Mouse (Mus musculus): Measurements from ENCODE around the gene Aak1. TPM values are rescaled to one million over a fixed set of nuclear protein-coding genes. Genes with fewer than 3 reads are reported as not detected.

Gene Aak1
- total and polyA plus RNA-seq, 3 experiments, result 2.8 to 21.0 (median 7.1) TPM

DNA sequence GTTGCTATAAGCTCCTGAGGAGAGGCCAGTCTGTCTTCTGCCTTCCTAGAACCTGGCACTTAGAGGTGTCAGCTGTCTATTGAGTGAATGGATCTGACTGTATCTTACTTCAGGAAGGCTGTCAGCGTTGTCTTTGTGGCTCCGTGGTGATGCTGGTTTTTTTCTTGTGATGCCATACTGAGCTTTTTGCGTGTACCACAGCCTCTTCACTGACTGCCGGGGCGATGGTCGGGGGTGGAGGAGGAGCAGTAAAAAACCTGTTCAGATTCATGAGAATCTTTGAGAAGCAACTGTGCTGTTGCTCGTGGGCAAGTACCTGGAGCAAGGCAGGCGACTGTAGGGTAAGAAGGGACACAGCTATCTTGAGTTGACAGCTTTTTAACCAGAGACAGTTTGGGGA, 169.6 kb downstream of the Aak1 start:
- Histone ChIP-seq H3K27me3 (replicated peaks) (no peaks in the 10 kb centered on the region), H3K27ac (ENCODE audit: insufficient read depth, low read depth) (no peak overlapping the region), H3K9me3 (replicated peaks; ENCODE audit: low read length) (peaks cover 11% of the 10 kb centered on the region), H3K79me2 (replicated peaks; ENCODE audit: control insufficient read depth, extremely low read depth, insufficient read depth, poor library complexity, severe bottlenecking) (no peaks in the 10 kb centered on the region), H3K36me3 (replicated peaks in 1 of 2; ENCODE audit: control insufficient read depth in 1 of 2, insufficient read depth in 1 of 2, low read length in 1 of 2) (peaks cover 60 to 84% of the 10 kb centered on the region in 2 experiments), H3K9ac (ENCODE audit: insufficient read depth, low read depth) (no peak overlapping the region), H3K4me3 (replicated peaks in 1 of 3; ENCODE audit: low read depth in 2 of 3, low read length in 2 of 3, poor library complexity in 1 of 3) (no peak overlapping the region), H3K4me1 (ENCODE audit: control insufficient read depth in 1 of 2, insufficient read depth in 2 of 2) (no peaks in the 10 kb centered on the region), H3K4me2 (ENCODE audit: insufficient read depth, low read depth, poor library complexity, severe bottlenecking) (no peak overlapping the region)
- TF ChIP-seq POLR2AphosphoS2 (IDR thresholded peaks at IDR 0.05; ENCODE audit: low read depth, low read length) (no peak), ZMIZ1 (IDR thresholded peaks at IDR 0.05; ENCODE audit: low read depth, low read length) (no peak), NELFE (IDR thresholded peaks at IDR 0.05; ENCODE audit: low read depth, low read length) (no peak), MAX (IDR thresholded peaks at IDR 0.05; ENCODE audit: low read length) (no peak), ZC3H11A (IDR thresholded peaks at IDR 0.05; ENCODE audit: low read depth, low read length) (no peak), ZKSCAN1 (IDR thresholded peaks at IDR 0.05; ENCODE audit: borderline replicate concordance, low read depth, low read length) (no peak), E2F4 (IDR thresholded peaks at IDR 0.05; ENCODE audit: insufficient replicate concordance, low read depth, low read length) (no peak), SMC3 (IDR thresholded peaks at IDR 0.05; ENCODE audit: low read depth, low read length) (no peak), BHLHE40 (IDR thresholded peaks at IDR 0.05; ENCODE audit: low read depth, low read length) (no peak), RAD21 (IDR thresholded peaks at IDR 0.05; ENCODE audit: low read depth, low read length) (no peak), UBTF (IDR thresholded peaks at IDR 0.05; ENCODE audit: low read depth, low read length) (no peak), JUND (conservative IDR thresholded peaks at IDR 0.05; ENCODE audit: low read depth, low read length) (no peak), MAFK (IDR thresholded peaks at IDR 0.05; ENCODE audit: insufficient replicate concordance, low read length) (no peak), TBP (conservative IDR thresholded peaks at IDR 0.05; ENCODE audit: low read depth, low read length) (no peak), CHD2 (IDR thresholded peaks at IDR 0.05; ENCODE audit: low read length) (no peak), SIN3A (IDR thresholded peaks at IDR 0.05; ENCODE audit: low read length) (no peak), TCF12 (IDR thresholded peaks at IDR 0.05; ENCODE audit: low read depth, low read length) (no peak), ELF1 (IDR thresholded peaks at IDR 0.05; ENCODE audit: low read depth, low read length) (no peak), USF1 (IDR thresholded peaks at IDR 0.05; ENCODE audit: low read depth, low read length) (no peak)
- dilution Hi-C loops (cut with MboI; ENCODE audit: extremely low pct_ligation_motif_present, extremely low pct_unique_long_range_greater_than_20kb, low sequenced_read_pairs), result no loop called here
- no peak for DNase-seq (ENCODE audit: extremely low read depth)
- in situ Hi-C loops (cut with MboI; ENCODE audit: low pct_ligation_motif_present, low pct_unique_long_range_greater_than_20kb, low sequenced_read_pairs), result no loop called here

DNA sequence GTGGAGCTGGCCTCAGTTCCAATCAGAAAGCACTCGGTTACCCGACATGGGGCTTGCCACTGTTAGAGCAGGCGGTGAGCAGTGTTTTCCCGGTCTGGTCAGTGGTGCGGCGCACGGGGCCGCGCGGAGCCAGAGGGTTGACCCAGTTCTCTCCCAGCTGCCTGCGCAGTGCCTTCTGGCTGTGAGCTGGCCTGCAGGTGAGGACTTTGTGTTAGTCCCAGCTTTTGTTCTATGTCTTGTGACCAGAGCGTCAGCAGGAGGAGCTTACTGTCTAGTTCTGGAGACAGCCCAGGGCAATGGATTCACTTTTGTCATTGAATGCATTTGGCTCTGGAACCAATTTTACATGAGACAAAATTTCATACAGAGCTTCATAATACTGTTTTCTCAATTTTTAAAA, 172.5 kb downstream of the Aak1 start:
- DNase-seq (ENCODE audit: extremely low read depth), result no peak
- H3K4me3 ChIP-seq (replicated peaks in 1 of 3; ENCODE audit: low read depth in 2 of 3, low read length in 2 of 3, poor library complexity in 1 of 3), result no peak overlapping the region
- no peak overlapping the region for H3K4me2 ChIP-seq (ENCODE audit: insufficient read depth, low read depth, poor library complexity, severe bottlenecking)
- no peak overlapping the region for H3K9ac ChIP-seq (ENCODE audit: insufficient read depth, low read depth)
- TF ChIP-seq MYC (IDR thresholded peaks at IDR 0.05; ENCODE audit: low read depth, low read length), result no peak
- no peak for TF ChIP-seq RCOR1 (conservative IDR thresholded peaks at IDR 0.05; ENCODE audit: low read depth, low read length)
- in situ Hi-C loops (cut with MboI; ENCODE audit: low pct_ligation_motif_present, low pct_unique_long_range_greater_than_20kb, low sequenced_read_pairs), result no loop called here
- H3K27ac ChIP-seq (ENCODE audit: insufficient read depth, low read depth), result no peak overlapping the region
- H3K79me2 ChIP-seq (replicated peaks; ENCODE audit: control insufficient read depth, extremely low read depth, insufficient read depth, poor library complexity, severe bottlenecking), result no peaks in the 10 kb centered on the region
- peaks cover 11% of the 10 kb centered on the region for H3K9me3 ChIP-seq (replicated peaks; ENCODE audit: low read length)
- dilution Hi-C loops (cut with MboI; ENCODE audit: extremely low pct_ligation_motif_present, extremely low pct_unique_long_range_greater_than_20kb, low sequenced_read_pairs), result no loop called here
- H3K27me3 ChIP-seq (replicated peaks), result no peaks in the 10 kb centered on the region
- H3K4me1 ChIP-seq (ENCODE audit: control insufficient read depth in 1 of 2, insufficient read depth in 2 of 2), result no peaks in the 10 kb centered on the region
- peaks cover 64 to 86% of the 10 kb centered on the region in 2 experiments for H3K36me3 ChIP-seq (replicated peaks in 1 of 2; ENCODE audit: control insufficient read depth in 1 of 2, insufficient read depth in 1 of 2, low read length in 1 of 2)
